Mouse (Mus musculus) gastrocnemius, postnatal 4 days (tissue): ENCODE results near the gene Sema6b. TPM values are rescaled to one million over a fixed set of nuclear protein-coding genes. Genes with fewer than 3 reads are reported as not detected.
"Not testable (repeated sequence)": the region's sequence is repeated elsewhere in the genome, so short reads cannot be mapped to it uniquely, and the experiment has no call there.

Experiments used
- DNase-seq, 2 experiments: peaks; one replicate each; pipeline ENCODE4 v3.0.0; 2021 to 2022; ENCODE audit warnings: low spot score in 2 of 2, mixed read lengths in 2 of 2
- total RNA-seq, 2 experiments: library from RNA; stranded (reverse); gene quantifications; 2 replicates each; pipeline ENCODE4 v1.2.3; 2021

The Sema6b gene
- total RNA-seq, 2 experiments from 2014 or later = 21.0 to 21.8 TPM

GRCm38 (mm10) chr17:56119981-56120880 lies 19.9 kb downstream of the Sema6b start:
- DNase-seq = peak in 1 of 2 experiments; percentile 49

- DNase-seq = no peak
Measured at GRCm38 (mm10) chr17:56119431-56119830, 20.7 kb downstream of the Sema6b start.

- peak in 1 of 2 experiments; percentile 64 for DNase-seq
Measured at GRCm38 (mm10) chr17:56117251-56117710, 22.9 kb downstream of the Sema6b start, which contains the start of gene Plin5. Gene Plin5, minus strand, starts transcription at chr17:56117596.

GRCm38 (mm10) chr17:56116193-56116592 lies 23.9 kb downstream of the Sema6b start:
- DNase-seq = no peak

GRCm38 (mm10) chr17:56112743-56113142 lies 27.4 kb downstream of the Sema6b start:
- DNase-seq = no peak

- DNase-seq = peak in 1 of 2 experiments; percentile 68
Measured at GRCm38 (mm10) chr17:56111864-56112263, 28.3 kb downstream of the Sema6b start.

- DNase-seq = no peak
Measured at GRCm38 (mm10) chr17:56111021-56111420, 29.1 kb downstream of the Sema6b start.

- no peak for DNase-seq
Measured at GRCm38 (mm10) chr17:56110571-56110970, 29.6 kb downstream of the Sema6b start.

GRCm38 (mm10) chr17:56109219-56110051 lies 30.7 kb downstream of the Sema6b start, which contains the start of gene Plin4:
Gene Plin4, minus strand, starts transcription at chr17:56109803.
- peak; percentile 8 to 25 for DNase-seq

GRCm38 (mm10) chr17:56108334-56109044 lies 31.7 kb downstream of the Sema6b start:
- DNase-seq = peak; percentile 25 to 61

- no peak for DNase-seq
Measured at GRCm38 (mm10) chr17:56107736-56108135, 32.4 kb downstream of the Sema6b start.

GRCm38 (mm10) chr17:56106981-56107380 lies 33.2 kb downstream of the Sema6b start:
- no peak for DNase-seq

GRCm38 (mm10) chr17:56106436-56106835 lies 33.7 kb downstream of the Sema6b start:
- not testable (repeated sequence) for DNase-seq

GRCm38 (mm10) chr17:56104821-56105220 lies 35.3 kb downstream of the Sema6b start:
- not testable (repeated sequence) for DNase-seq

- DNase-seq = peak in 1 of 2 experiments; percentile 16
Measured at GRCm38 (mm10) chr17:56103465-56104285, 36.5 kb downstream of the Sema6b start.

- peak in 1 of 2 experiments; percentile 15 for DNase-seq
Measured at GRCm38 (mm10) chr17:56102927-56103326, 37.2 kb downstream of the Sema6b start.

- no peak for DNase-seq
Measured at GRCm38 (mm10) chr17:56102158-56102557, 38.0 kb downstream of the Sema6b start.

GRCm38 (mm10) chr17:56100811-56101210 lies 39.3 kb downstream of the Sema6b start:
- DNase-seq = no peak

- no peak for DNase-seq
Measured at GRCm38 (mm10) chr17:56098711-56099572, 41.2 kb downstream of the Sema6b start.
